Mouse (Mus musculus) granulocyte monocyte progenitor cell, adult 5-6 weeks (primary cell): ENCODE data around the gene Esam. TPM values are rescaled to one million over a fixed set of nuclear protein-coding genes. Genes with fewer than 3 reads are reported as not detected.
A peak's percentile ranks its signal among the peaks of the same experiment; 100 is the strongest.

Experiments used
- ATAC-seq: replicated peaks from 2 replicates; pipeline ENCODE4 v1.8.0; 2016; ENCODE audit warnings: mild to moderate bottlenecking, moderate TSS enrichment, inconsistent platforms; ENCODE audit not compliant: poor library complexity, severe bottlenecking
- total RNA-seq, 2 experiments: library from RNA; stranded (forward) in 1 of 2; stranded (reverse) in 1 of 2; fragments of 200-712, 200-1000 nt in 1 of 2; fragments of >200 nt in 1 of 2; fragmentation: Nextera tagmentation in 1 of 2; gene quantifications; 2 replicates each; pipeline ENCODE4 v1.2.3; 2014 to 2017

Esam gene
- total RNA-seq, 2 experiments from 2014 or later: not detected

DNA sequence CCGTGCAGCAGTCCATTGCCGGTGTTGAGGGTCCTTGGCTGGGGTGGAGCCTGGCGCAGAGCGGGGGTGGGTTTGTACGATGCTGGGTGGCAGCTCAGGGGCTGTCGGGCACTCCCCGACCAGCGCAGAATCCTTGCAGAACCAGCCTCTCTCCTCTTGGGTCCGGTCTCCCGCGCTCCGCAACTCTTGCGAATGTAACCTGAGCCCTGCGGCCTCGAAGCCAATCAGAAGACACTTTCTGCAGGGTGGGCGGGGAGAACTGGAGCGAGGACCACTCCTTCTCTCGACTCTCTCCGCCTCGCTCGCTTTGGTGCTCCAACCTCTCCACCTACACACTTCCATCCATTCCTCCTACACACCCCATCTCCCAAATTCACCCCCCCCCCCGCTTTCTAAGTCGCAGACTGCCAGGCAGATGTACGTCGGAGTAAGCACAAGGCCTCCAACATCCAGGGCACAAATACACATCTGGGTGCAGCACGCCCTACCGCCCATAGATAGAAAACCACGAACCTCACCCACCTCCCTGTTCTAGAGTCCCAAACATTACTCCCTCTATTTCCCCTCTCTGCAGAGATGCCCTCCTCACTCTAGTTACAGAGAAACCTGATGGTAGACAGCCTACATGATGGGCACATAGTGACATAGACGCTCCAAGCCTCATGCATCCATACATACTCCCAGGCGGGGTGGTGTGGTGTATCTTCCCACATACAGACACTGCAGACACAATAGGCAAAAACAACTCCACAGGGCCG lies 24.8 kb downstream of the Esam start, which contains the start of gene Nrgn:
Nrgn (minus strand) TSS at position 369 of the 758 bp plus-strand sequence.
- peak; percentile 83 for ATAC-seq

DNA sequence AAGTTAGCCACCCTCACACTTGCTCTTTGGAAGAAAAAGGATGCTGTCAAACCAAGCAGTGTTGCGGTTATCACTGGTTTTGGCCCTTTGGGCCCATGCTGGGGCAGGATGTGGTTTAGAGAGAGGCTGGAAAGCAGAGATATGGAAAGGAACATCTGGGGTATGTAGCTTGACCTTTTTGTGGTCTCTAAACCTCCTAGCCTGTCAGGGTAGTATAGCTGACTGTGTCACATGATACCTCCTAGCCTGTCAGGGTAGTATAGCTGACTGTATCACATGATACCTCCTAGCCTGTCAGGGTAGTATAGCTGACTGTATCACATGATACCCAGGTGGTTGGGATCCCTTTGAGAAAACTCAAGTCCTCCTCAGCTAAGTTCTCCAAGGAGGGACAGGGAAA lies 26.4 kb downstream of the Esam start:
- ATAC-seq: peak; percentile 43

DNA sequence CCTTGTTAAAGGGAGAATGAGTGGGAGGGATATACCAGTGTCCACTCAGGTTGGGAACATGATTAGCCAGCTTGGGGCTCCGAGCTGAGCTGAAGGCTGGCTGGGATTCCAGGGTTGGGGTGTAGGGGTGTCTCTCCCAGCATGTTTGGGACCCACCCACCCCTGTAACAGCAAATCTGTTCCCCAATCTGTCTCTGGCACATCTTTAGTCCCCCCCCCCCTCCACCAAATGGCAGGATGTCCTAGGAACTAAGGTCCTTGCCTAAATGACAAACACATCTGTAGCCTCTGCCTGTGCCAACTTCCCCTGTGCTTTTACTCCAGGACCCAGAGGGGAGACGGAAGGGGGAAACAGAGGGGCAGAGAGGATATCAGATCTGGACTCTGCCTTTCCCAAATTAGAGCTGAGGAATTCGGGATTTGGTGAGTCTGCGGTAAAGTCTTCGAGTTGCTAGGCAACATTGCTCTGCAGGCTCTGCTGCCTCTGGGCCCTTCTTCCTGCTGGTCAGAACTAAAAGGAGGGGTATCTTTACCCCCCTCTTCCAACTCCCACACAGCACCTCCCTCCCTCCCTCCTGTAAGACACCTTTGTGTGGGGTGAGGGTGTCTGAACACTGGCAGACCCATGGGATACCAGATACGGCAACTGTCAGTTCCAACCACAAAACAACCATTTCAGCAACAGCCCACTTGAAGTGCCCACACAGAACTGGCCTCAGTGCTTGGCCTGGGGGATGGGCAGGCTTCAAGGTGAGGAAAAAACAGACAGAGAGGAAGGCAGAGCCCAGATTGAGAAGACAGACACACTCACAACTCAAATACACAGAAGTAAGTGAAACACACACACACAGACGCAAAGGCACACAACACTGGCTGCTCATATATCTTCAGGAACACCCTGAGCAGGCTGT lies 27.2 kb downstream of the Esam start, which contains the start of gene Siae:
Siae (plus strand) TSS at position 861 of the 911 bp plus-strand sequence.
- ATAC-seq: no peak

- no peak for ATAC-seq
Measured at GRCm38 (mm10) chr9:37556366-37556765, 28.5 kb downstream of the Esam start.

- ATAC-seq: no peak
Measured at GRCm38 (mm10) chr9:37560617-37561016, 32.7 kb downstream of the Esam start.

- no peak for ATAC-seq
Measured at GRCm38 (mm10) chr9:37563805-37564204, 35.9 kb downstream of the Esam start.

GRCm38 (mm10) chr9:37567019-37567418 lies 39.1 kb downstream of the Esam start:
- ATAC-seq: no peak

DNA sequence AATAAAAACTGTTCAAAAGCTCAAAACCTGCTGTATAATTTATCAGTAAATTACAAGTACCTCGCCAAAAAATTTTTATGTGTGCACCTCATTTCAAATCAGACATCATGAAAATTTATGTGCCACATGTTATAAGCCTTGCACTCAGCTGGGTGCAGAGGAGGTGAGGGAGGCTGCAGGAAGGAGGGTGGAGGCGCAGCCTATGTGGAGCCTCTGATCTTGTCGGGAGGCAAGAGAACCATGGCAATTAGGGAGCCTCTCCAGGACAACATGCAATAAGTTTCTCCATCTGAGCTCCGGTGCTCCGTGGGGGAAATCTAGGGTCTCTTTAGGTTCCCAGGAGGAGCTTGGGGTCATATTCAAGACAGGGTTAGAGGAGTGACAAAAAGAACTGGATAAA lies 39.6 kb downstream of the Esam start:
- no peak for ATAC-seq

GRCm38 (mm10) chr9:37567892-37568604 lies 40.2 kb downstream of the Esam start:
- peak; percentile 64 for ATAC-seq

GRCm38 (mm10) chr9:37568605-37569214 lies 40.8 kb downstream of the Esam start:
- ATAC-seq: no peak

DNA sequence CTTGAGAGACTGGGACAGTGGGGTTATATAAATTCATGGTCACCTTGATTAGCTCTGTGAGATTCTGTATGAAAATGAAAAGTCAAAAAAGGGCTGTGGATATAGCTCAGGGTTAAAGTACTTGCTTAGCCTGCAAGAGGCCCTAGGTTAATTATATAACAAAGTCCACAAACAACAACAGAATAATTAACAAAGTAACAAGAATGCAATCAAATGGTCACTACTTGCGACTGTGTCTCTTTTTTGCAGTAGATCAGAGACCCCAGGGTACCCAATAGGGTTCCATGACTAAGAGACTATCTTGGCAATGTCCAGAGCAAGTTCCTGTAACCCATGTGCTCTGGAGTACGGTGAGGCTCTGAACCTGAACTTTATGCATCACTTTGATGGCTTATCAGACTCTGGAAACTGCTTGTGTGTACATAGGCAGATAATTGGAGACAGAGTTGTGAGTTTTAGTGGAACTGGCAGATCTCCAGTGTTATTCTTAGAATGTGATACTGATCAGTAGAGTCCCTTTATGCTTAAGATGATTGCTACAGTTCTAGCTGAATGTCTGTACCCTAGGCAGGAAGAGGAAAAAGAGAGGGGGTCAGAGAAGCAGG lies 41.5 kb downstream of the Esam start:
- ATAC-seq: no peak

- ATAC-seq: no peak
Measured at GRCm38 (mm10) chr9:37572204-37572876, 44.5 kb downstream of the Esam start.

DNA sequence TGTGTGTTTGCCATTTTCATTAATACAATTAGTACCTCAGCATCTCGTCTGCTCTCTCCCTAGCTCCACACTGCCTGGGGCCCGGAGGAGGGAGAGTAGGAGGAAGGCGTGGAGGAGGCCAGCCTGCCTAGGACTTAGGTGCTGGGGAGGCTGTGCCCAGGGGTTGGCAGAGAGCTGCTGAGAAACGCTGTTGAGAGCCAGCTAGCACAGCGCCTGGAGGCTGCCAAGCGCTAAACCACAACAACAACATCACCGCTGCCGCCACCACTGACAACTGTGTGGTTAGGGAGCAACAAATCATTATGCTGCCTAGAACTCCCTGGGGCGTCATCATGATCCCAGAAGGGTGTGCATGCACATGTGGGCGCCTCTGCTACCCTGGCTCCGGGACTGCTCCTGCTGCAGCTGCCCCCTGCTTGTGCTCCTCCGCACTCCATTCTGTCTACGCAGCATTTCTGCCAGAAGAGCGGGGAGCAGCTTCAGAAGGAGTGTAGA lies 48.6 kb downstream of the Esam start:
- peak; percentile 81 for ATAC-seq

GRCm38 (mm10) chr9:37583594-37583993 lies 55.7 kb downstream of the Esam start:
- ATAC-seq: no peak

DNA sequence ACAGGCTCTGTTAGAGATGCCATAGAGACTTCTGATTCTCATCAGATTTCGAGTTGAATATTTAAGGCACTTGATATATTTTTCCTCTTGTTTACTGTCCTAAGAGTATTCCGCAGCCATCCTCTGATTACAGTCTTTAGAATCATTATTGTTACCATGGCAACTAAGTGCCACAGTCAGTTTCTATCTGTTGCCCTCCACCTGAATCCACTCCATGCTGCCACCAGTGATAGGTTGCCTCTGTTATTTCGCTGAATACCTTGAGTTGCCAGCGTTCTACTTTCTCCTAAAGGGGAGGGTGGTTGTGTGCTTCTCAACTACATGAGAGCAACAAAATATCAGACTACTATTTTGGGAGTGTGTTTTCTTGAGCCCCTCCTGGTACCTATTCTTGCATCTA lies 58.8 kb downstream of the Esam start:
- no peak for ATAC-seq
